Mouse (Mus musculus) T-helper 17 cell (primary cell): ENCODE results near the gene BC049352.

Source experiments
- in situ Hi-C, 2 experiments: fragments of 300-600 bp; cut with MboI, MseI; formaldehyde crosslinking; loops; 1 replicate in 1 of 2; 2 replicates in 1 of 2; pipeline ENCODE4 v1.15.1; 2025; ENCODE audit warnings: high pct_unique_total_duplicates in 2 of 2

Gene BC049352

GRCm38 (mm10) chr9:45188570-45189563 is 7.1 kb downstream of the BC049352 start:
- in situ Hi-C loops, result no loop called here

- in situ Hi-C loops, result no loop called here
Observed at GRCm38 (mm10) chr9:45189661-45190174, 7.9 kb downstream of the BC049352 start.

- in situ Hi-C loops, result no loop called here
Observed at GRCm38 (mm10) chr9:45195468-45195867, 13.7 kb downstream of the BC049352 start.

- in situ Hi-C loops, result no loop called here
Observed at GRCm38 (mm10) chr9:45196125-45196830, 14.5 kb downstream of the BC049352 start.

GRCm38 (mm10) chr9:45197549-45197948 is 15.7 kb downstream of the BC049352 start:
- in situ Hi-C loops, result no loop called here

GRCm38 (mm10) chr9:45201319-45201947 is 19.6 kb downstream of the BC049352 start:
- in situ Hi-C loops, result no loop called here

- in situ Hi-C loops, result no loop called here
Observed at GRCm38 (mm10) chr9:45202021-45202798, 20.4 kb downstream of the BC049352 start.

GRCm38 (mm10) chr9:45203797-45204410 is 22.1 kb downstream of the BC049352 start, which contains the start of gene Tmprss4:
Gene Tmprss4 (minus strand): TSS chr9:45204092.
- in situ Hi-C loops, result no loop called here

- in situ Hi-C loops, result no loop called here
Observed at GRCm38 (mm10) chr9:45205143-45205542, 23.3 kb downstream of the BC049352 start.

- in situ Hi-C loops, result no loop called here
Observed at GRCm38 (mm10) chr9:45206121-45206520, 24.3 kb downstream of the BC049352 start.

- in situ Hi-C loops, result no loop called here
Observed at GRCm38 (mm10) chr9:45207015-45207743, 25.4 kb downstream of the BC049352 start.

GRCm38 (mm10) chr9:45212001-45212400 is 30.2 kb downstream of the BC049352 start:
- in situ Hi-C loops, result no loop called here

GRCm38 (mm10) chr9:45215526-45216179 is 33.8 kb downstream of the BC049352 start:
- in situ Hi-C loops, result no loop called here

- in situ Hi-C loops, result loop anchor here (5.0 kb wide), 2 partner anchors 83 to 173 kb away; no protein-coding TSS in a partner anchor
Observed at GRCm38 (mm10) chr9:45219644-45220043, 37.8 kb downstream of the BC049352 start.

- in situ Hi-C loops, result loop anchor here (5.0 kb wide), 2 partner anchors 81 to 171 kb away; no protein-coding TSS in a partner anchor
Observed at GRCm38 (mm10) chr9:45221567-45221966, 39.8 kb downstream of the BC049352 start.

- in situ Hi-C loops, result no loop called here
Observed at GRCm38 (mm10) chr9:45229359-45229758, 47.6 kb downstream of the BC049352 start.

GRCm38 (mm10) chr9:45235668-45236227 is 53.9 kb downstream of the BC049352 start:
- in situ Hi-C loops, result no loop called here

- in situ Hi-C loops, result no loop called here
Observed at GRCm38 (mm10) chr9:45236744-45237143, 54.9 kb downstream of the BC049352 start.

- in situ Hi-C loops, result no loop called here
Observed at GRCm38 (mm10) chr9:45241397-45241796, 59.6 kb downstream of the BC049352 start.
